ENCODE assay signal across 13 mouse cellular contexts in genomic region chr2:135559933-135560710, GRCm38 (mm10).
DNase-seq lines count a peak whose midpoint lies in the region; ATAC-seq lines count a peak whose summit lies in the region.
"Had no signal": no experiment of that assay in that cellular context is flagged by ENCODE, and none has a peak within 500 bp of the region (broad histone marks: within the 10 kb centered on the region; RNA-seq: fewer than 3 reads in every experiment).

No protein-coding gene starts in this region.

- H3K36me3 ChIP-seq in heart, embryonic 12.5 days: no peaks in the 10 kb centered on the region
- no peaks in the 10 kb centered on the region for H3K36me3 ChIP-seq in midbrain, embryonic 11.5 days (ENCODE audit: control insufficient read depth, insufficient read depth, low read length)
- no peaks in the 10 kb centered on the region for H3K36me3 ChIP-seq in midbrain, embryonic 13.5 days
- no peaks in the 10 kb centered on the region for H3K36me3 ChIP-seq in embryonic facial prominence, embryonic 11.5 days (replicated peaks; ENCODE audit: control insufficient read depth, insufficient read depth, low read depth, low read length)

- peaks cover 4% of the 10 kb centered on the region; the same call in 1 of the 2 replicates for H3K4me1 ChIP-seq in heart, embryonic 12.5 days (replicated peaks)
- H3K4me1 ChIP-seq in midbrain, embryonic 11.5 days (ENCODE audit: control insufficient read depth, insufficient read depth, low read length): no peaks in the 10 kb centered on the region
- H3K4me1 ChIP-seq in midbrain, embryonic 13.5 days (replicated peaks): no peaks in the 10 kb centered on the region
- no peaks in the 10 kb centered on the region for H3K4me1 ChIP-seq in embryonic facial prominence, embryonic 11.5 days (ENCODE audit: control insufficient read depth, insufficient read depth, low read length)

- ATAC-seq in heart, embryonic 12.5 days (ENCODE audit: insufficient number of reproducible peaks, low FRiP score): no peak
- no peak for ATAC-seq in midbrain, embryonic 11.5 days (ENCODE audit: low FRiP score)
- ATAC-seq in midbrain, embryonic 13.5 days: no peak
- 0 out of 2 replicates have a peak, but pooled peaks have one; percentile 39 for ATAC-seq in embryonic facial prominence, embryonic 11.5 days (replicated peaks; ENCODE audit: insufficient number of reproducible peaks, low FRiP score, low TSS enrichment, low read depth)
- ATAC-seq: hindbrain, postnatal 0 days had no signal

- no peak overlapping the region for H3K4me3 ChIP-seq in heart, embryonic 12.5 days
- H3K4me3 ChIP-seq in midbrain, embryonic 11.5 days (ENCODE audit: low read depth, low read length): no peak overlapping the region
- no peak overlapping the region for H3K4me3 ChIP-seq in midbrain, embryonic 13.5 days (replicated peaks)
- H3K4me3 ChIP-seq in embryonic facial prominence, embryonic 11.5 days (ENCODE audit: low read depth, low read length): no peak overlapping the region
- H3K4me3 ChIP-seq: left cerebral cortex, adult 2 months had no signal

- WGBS in heart, embryonic 12.5 days: 73% methylated on average over 9 of the region's 9 CpGs
- WGBS in midbrain, embryonic 11.5 days: 84% methylated on average over 9 of the region's 9 CpGs
- 81% methylated on average over 9 of the region's 9 CpGs for WGBS in midbrain, embryonic 13.5 days
- WGBS in embryonic facial prominence, embryonic 11.5 days: 73% methylated on average over 9 of the region's 9 CpGs

- H3K9me3 ChIP-seq in heart, embryonic 12.5 days (replicated peaks): peaks cover 6% of the 10 kb centered on the region
- H3K9me3 ChIP-seq in midbrain, embryonic 11.5 days (ENCODE audit: control insufficient read depth, low read length): no peaks in the 10 kb centered on the region
- H3K9me3 ChIP-seq in midbrain, embryonic 13.5 days: no peaks in the 10 kb centered on the region; the same call in 1 of the 2 replicates
- H3K9me3 ChIP-seq in embryonic facial prominence, embryonic 11.5 days (replicated peaks; ENCODE audit: control insufficient read depth, low read length): no peaks in the 10 kb centered on the region

- peak; percentile 68 for DNase-seq in heart, adult 8-10 months (ENCODE audit: low spot score)
- peak; percentile 82 for DNase-seq in midbrain, embryonic 11.5 days (ENCODE audit: low spot score, missing footprints)
- DNase-seq in embryonic facial prominence, embryonic 11.5 days (ENCODE audit: low spot score): no peak
- DNase-seq in lung, postnatal 36 days: peak; percentile 52
- DNase-seq in frontal cortex, postnatal 36 days (ENCODE audit: low spot score in 2 of 2): no peak
- no peak for DNase-seq in cerebellum, adult 9-11 months
- DNase-seq: cerebellum, adult 8-10 months; right cerebral cortex, postnatal 14 days; thymus, postnatal 14 days had no signal

- H3K9ac ChIP-seq in heart, embryonic 12.5 days: no peak overlapping the region
- no peak overlapping the region for H3K9ac ChIP-seq in midbrain, embryonic 11.5 days (ENCODE audit: low read length)
- no peak overlapping the region for H3K9ac ChIP-seq in midbrain, embryonic 13.5 days (replicated peaks)
- no peak overlapping the region for H3K9ac ChIP-seq in embryonic facial prominence, embryonic 11.5 days (replicated peaks; ENCODE audit: low read length)

- H3K27me3 ChIP-seq in heart, embryonic 12.5 days (replicated peaks): no peaks in the 10 kb centered on the region
- H3K27me3 ChIP-seq in midbrain, embryonic 11.5 days (ENCODE audit: control insufficient read depth, insufficient read depth, low read length): no peaks in the 10 kb centered on the region
- H3K27me3 ChIP-seq in midbrain, embryonic 13.5 days: no peaks in the 10 kb centered on the region
- no peaks in the 10 kb centered on the region for H3K27me3 ChIP-seq in embryonic facial prominence, embryonic 11.5 days (ENCODE audit: control insufficient read depth, insufficient read depth, low read length)

- H3K27ac ChIP-seq in heart, embryonic 12.5 days (ENCODE audit: poor library complexity, severe bottlenecking): no peak overlapping the region
- H3K27ac ChIP-seq in midbrain, embryonic 11.5 days (ENCODE audit: low read depth, low read length): no peak overlapping the region
- no peak overlapping the region for H3K27ac ChIP-seq in midbrain, embryonic 13.5 days
- H3K27ac ChIP-seq in embryonic facial prominence, embryonic 11.5 days (replicated peaks; ENCODE audit: low read depth, low read length): no peak overlapping the region
- H3K27ac ChIP-seq: hindbrain, postnatal 0 days; left cerebral cortex, adult 2 months had no signal

- no peak overlapping the region for H3K4me2 ChIP-seq in heart, embryonic 12.5 days
- no peak overlapping the region for H3K4me2 ChIP-seq in midbrain, embryonic 11.5 days
- no peak overlapping the region for H3K4me2 ChIP-seq in midbrain, embryonic 13.5 days (replicated peaks)
- H3K4me2 ChIP-seq in embryonic facial prominence, embryonic 11.5 days (ENCODE audit: low read depth, low read length): no peak overlapping the region

Comparison
In these comparisons a context has a peak if more than half of its experiments do, and no peak if none do; other contexts are left out.
1. DNase-seq: peak in heart, adult 8-10 months (single experiment), midbrain, embryonic 11.5 days (single experiment) and lung, postnatal 36 days (single experiment); none in embryonic facial prominence, embryonic 11.5 days (single experiment), frontal cortex, postnatal 36 days (0 of 2) and cerebellum, adult 9-11 months (single experiment).